Mouse (Mus musculus) forebrain, embryonic 12.5 days (tissue): ENCODE results near the gene Gm47969. TPM values are rescaled to one million over a fixed set of nuclear protein-coding genes. Genes with fewer than 3 reads are reported as not detected.

Experiments used
- ATAC-seq: fragments of 200-750 bp; cut with Nextera tagmentation; 2 replicates; pipeline ENCODE4 v1.8.0; 2017; ENCODE audit warnings: moderate TSS enrichment; ENCODE audit not compliant: low FRiP score
- H3K27ac ChIP-seq: fragments of 300-500 bp; sonication (generic); 2 replicates; pipeline ENCODE4 v1.5.1; 2016; ENCODE audit warnings: mild to moderate bottlenecking
- H3K27me3 ChIP-seq: fragments of 300-500 bp; sonication (generic); 2 replicates; pipeline ENCODE4 v1.6.1; 2016; ENCODE audit warnings: mild to moderate bottlenecking
- H3K36me3 ChIP-seq: fragments of 300-500 bp; sonication (generic); replicated peaks from 2 replicates; pipeline ENCODE4 v1.6.1; 2016; ENCODE audit warnings: mild to moderate bottlenecking
- H3K4me1 ChIP-seq: fragments of 300-500 bp; sonication (generic); 2 replicates; pipeline ENCODE4 v1.6.1; 2016
- H3K4me2 ChIP-seq: fragments of 300-500 bp; sonication (generic); 2 replicates; pipeline ENCODE4 v1.6.1; 2016; ENCODE audit warnings: mild to moderate bottlenecking, moderate library complexity
- H3K4me3 ChIP-seq: fragments of 300-500 bp; sonication (generic); replicated peaks from 2 replicates; pipeline ENCODE4 v1.5.1; 2016; ENCODE audit warnings: mild to moderate bottlenecking
- H3K9ac ChIP-seq: fragments of 300-500 bp; sonication (generic); 2 replicates; pipeline ENCODE4 v1.6.1; 2016; ENCODE audit warnings: mild to moderate bottlenecking
- H3K9me3 ChIP-seq: fragments of 300-500 bp; sonication (generic); 2 replicates; pipeline ENCODE4 v1.6.1; 2016
- whole genome bisulfite sequencing: fragments of 180-500 bp; shearing (Covaris S2); methylation state at CpG from one replicate; pipeline ENCODE4 v1.1.7; 2016; 5-methylcytosine and 5-hydroxymethylcytosine counted together
- polyA plus RNA-seq: library from polyadenylated mRNA; unstranded; fragments of >200 nt; fragmentation: Nextera tagmentation; extraction: Ambion mirVana; gene quantifications from 2 replicates; pipeline ENCODE4 v1.2.1, GENCODE M21; 2016

Gm47969 gene
- polyA plus RNA-seq, 1 experiment from 2014 or later = not detected

GRCm38 (mm10) chr1:83084790-83085189 is 40.1 kb downstream of the Gm47969 start:
- no peak for ATAC-seq
- H3K9me3 ChIP-seq = no peaks in the 10 kb centered on the region
- no peak overlapping the region for H3K9ac ChIP-seq
- H3K27ac ChIP-seq = no peak overlapping the region
- 92% methylated on average over 2 of the region's 2 CpGs for WGBS
- H3K36me3 ChIP-seq = no peaks in the 10 kb centered on the region
- no peak overlapping the region for H3K4me3 ChIP-seq
- H3K4me2 ChIP-seq = no peak overlapping the region
- no peaks in the 10 kb centered on the region for H3K27me3 ChIP-seq
- H3K4me1 ChIP-seq = no peaks in the 10 kb centered on the region

- Histone ChIP-seq H3K4me1 (no peaks in the 10 kb centered on the region), H3K36me3 (no peaks in the 10 kb centered on the region), H3K4me3 (no peak overlapping the region), H3K9ac (no peak overlapping the region), H3K4me2 (no peak overlapping the region), H3K9me3 (no peaks in the 10 kb centered on the region), H3K27ac (no peak overlapping the region), H3K27me3 (no peaks in the 10 kb centered on the region)
- ATAC-seq = no peak
- WGBS = 76% methylated on average over 3 of the region's 3 CpGs
Observed at GRCm38 (mm10) chr1:83091268-83091667, 46.5 kb downstream of the Gm47969 start.

Other genes starting within 250 kb of the Gm47969 start
- 39.5 and 41.8 TPM in 2 replicates for gene Agfg1, start 205.4 kb upstream of the Gm47969 start, polyA plus RNA-seq
- gene A030005L19Rik, start 131.6 kb upstream of the Gm47969 start, polyA plus RNA-seq = not detected in 2 replicates
- gene A030014E15Rik, start 120.0 kb upstream of the Gm47969 start, polyA plus RNA-seq = not detected in 2 replicates
- not detected in 2 replicates for gene Gm6217, start 113.5 kb upstream of the Gm47969 start, polyA plus RNA-seq
- gene A030003K21Rik, start 101.5 kb upstream of the Gm47969 start, polyA plus RNA-seq = not detected in 2 replicates
- not detected in 2 replicates for gene Gm7544, start 88.9 kb upstream of the Gm47969 start, polyA plus RNA-seq
- gene Gm47955, start 84.6 kb upstream of the Gm47969 start, polyA plus RNA-seq = not detected in 2 replicates
- gene Gm47959, start 44.4 kb upstream of the Gm47969 start, polyA plus RNA-seq = not detected in 2 replicates
- 0.18 and 0.29 TPM in 2 replicates for gene Slc19a3, start 6.5 kb upstream of the Gm47969 start, polyA plus RNA-seq
- gene Krtap28-10, start 2.5 kb upstream of the Gm47969 start, polyA plus RNA-seq = not detected in 2 replicates
- gene A030005K14Rik, start 14.4 kb downstream of the Gm47969 start, polyA plus RNA-seq = not detected in 2 replicates
- gene Krtap28-13, start 16.0 kb downstream of the Gm47969 start, polyA plus RNA-seq = not detected in 2 replicates
- gene Ccl20, start 71.8 kb downstream of the Gm47969 start, polyA plus RNA-seq = not detected in 2 replicates
- 0.19 and 0.26 TPM in 2 replicates for gene Daw1, start 114.8 kb downstream of the Gm47969 start, polyA plus RNA-seq